Mouse (Mus musculus): ENCODE results near the gene Gm48551.

Gene Gm48551

DNA sequence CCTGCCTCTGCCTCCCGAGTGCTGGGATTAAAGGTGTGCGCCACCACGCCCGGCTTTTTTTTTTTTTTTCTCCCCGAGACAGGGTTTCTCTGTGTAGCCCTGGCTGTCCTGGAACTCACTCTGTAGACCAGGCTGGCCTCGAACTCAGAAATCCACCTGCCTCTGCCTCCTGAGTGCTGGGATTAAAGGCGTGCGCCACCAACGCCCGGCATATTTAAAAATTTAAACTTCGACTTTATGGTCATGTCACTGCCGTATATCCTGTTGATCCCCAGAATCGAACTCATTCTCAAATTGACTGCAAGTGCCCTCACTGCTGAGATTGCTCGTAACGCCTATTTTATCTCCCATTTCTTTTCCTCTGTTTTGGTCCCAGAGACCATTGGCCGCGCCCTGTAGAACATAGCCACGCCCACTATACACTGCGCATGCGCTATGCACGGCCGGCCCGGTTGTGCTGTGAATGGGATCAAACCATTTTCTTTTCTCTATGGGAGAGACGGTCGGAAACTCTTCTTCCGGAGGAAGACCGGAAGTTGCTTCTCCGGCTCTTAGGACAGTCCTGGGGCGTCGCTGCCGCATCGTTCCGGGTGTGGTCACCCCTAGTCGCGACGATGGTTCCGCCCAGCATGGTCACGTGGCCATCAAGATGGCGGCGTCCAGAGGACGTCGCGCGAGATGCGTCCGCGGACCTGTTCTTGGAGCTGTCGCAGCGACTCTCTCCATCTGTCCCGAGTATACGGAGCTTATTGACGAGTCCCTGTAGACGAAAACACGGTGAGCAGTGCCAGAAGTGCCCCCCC, at the start of gene Gm48551, which contains the start of gene Dohh:
Gm48551 (plus strand) TSS at position 665 of the 803 bp plus-strand sequence.
Dohh (plus strand) TSS at position 627 of the 803 bp plus-strand sequence.
- peak; percentile 99 for DNase-seq (ENCODE audit: low spot score in 2 of 2)

DNA sequence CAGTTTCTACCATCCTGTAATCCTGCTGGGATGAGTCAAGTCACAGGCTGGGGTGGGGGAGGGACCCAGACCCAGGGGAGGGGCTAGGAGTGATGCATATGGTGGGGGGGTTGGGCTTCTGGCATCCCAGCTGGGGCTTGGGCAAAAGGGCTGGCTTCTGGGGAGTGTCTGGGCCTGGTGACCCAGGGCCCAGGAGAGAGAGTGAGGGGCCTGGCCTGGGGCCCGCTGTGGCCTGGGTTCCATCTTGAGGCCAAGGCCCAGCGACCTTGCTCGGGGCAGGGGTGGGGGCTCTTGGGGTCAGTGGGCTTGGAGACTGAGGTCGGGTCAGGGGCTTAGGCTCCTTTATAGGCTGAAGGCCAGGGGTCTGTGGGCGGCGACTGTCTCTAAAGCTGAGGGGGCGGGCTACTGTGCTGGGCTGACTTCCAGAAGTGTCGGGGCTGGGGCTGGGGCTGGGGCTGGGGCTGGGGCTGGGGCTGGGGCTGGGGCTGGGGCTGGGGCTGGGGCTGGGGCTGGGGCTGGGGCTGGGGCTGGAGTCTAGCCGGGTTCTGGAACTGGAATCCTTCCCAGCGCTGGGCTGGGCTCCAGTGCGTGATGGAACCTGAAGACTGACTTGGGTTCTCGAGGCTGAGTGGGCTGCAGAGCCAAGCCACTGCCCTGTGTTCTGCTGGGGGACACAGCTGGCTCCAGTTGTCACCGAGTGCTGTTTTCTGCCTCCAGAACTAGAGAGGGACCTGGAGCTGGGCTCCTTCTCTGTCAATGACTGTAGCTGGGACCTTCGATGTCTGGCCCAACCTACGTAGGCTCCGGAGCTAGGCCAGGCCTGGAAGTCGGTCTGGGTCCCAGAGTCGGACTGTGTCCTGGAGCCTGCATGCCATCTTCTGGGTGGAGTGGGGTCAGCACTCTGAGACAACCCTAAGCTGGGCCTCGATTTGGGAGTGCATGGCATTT, 48.6 kb upstream of the Gm48551 start:
- DNase-seq (ENCODE audit: low spot score in 2 of 2) = no peak

DNA sequence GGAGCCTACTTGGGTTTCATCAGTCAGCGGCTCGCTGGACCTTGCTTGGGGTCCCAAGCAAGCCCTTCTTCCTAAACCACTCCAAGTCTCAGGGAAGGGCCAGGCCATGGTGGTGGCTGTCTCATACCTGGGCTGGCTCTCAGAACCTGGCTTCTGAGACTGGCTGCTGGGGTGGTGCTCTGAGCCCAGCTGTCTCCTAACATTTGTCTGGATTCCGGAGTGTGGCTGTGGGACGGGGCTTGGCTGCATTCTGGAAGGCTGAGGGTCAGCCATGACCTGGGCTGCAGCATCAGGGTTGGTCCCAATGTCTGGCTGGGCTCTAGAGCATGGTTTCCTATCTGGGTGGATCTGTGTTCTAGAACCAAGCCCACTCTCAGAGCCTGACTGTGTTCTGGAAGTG, 47.7 kb upstream of the Gm48551 start:
- DNase-seq (ENCODE audit: low spot score in 2 of 2) = no peak

DNA sequence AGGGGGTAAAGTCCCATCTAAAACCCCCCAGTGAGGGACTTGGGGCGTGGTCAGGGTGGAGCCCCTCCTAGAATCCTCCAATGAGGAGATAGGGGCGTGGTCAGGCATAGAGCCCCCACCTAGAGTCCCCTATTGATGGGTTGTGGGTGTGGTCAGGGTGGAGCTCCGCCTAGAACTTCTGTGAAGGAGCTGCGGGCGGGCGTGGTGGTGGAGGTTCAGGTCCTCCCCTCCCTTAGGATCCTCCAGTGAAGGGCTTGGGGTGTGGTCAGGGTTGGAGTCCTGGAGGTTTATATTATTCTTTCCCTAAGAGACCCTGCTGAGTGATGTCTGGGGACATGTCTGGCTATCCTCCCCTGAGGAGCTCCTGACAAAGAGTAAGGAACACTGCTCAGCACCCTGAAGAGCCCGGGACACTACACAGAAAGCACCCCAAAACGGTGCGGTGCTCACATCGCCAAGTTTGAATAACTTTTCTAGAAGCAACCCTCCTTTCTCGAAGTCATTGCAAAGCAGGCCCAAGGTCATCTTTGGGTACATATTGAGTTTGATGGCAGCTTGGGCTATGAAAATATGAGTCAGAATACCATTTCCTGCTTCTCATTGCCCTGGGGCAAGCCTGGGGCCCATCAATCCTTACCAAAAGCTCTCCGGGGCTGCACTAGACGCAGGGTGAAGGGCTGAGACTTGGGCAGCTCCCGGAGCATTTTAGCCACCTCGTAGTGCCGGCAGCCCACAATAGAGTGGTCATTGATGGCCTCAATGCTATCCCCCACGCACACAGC, 43.5 kb upstream of the Gm48551 start:
- no peak for DNase-seq (ENCODE audit: low spot score in 2 of 2)

DNA sequence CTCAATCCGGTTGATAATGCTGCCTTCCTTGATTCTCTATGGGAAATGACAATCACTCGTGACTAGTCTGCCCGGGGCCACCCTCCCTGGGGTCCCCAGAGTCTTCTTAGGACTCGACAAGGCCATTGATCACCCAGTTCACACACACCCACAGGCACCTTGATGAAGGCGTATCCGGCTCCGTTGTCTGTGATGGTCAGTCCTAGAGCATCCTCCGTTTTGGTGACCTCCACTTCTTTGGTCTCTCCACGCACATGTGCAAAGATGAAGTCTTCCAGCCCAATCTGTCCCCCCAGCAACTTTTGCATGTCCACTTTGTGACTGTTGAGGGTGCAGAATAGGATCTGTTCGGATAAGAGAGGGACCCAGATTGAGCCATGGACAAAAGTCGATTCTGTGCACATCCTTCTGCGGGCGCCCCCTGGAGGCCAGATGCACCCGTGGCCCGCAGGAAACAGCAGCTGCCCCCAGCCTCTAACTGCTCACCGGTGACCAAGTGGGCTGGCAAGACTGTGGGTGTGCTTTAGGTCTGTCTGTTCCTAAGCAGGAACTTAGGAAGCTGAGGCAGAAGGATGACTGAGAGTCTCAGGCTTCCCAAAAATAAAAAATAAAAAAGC, 42.8 kb upstream of the Gm48551 start:
- DNase-seq (ENCODE audit: low spot score in 2 of 2) = peak in 1 of 2 experiments; percentile 68

DNA sequence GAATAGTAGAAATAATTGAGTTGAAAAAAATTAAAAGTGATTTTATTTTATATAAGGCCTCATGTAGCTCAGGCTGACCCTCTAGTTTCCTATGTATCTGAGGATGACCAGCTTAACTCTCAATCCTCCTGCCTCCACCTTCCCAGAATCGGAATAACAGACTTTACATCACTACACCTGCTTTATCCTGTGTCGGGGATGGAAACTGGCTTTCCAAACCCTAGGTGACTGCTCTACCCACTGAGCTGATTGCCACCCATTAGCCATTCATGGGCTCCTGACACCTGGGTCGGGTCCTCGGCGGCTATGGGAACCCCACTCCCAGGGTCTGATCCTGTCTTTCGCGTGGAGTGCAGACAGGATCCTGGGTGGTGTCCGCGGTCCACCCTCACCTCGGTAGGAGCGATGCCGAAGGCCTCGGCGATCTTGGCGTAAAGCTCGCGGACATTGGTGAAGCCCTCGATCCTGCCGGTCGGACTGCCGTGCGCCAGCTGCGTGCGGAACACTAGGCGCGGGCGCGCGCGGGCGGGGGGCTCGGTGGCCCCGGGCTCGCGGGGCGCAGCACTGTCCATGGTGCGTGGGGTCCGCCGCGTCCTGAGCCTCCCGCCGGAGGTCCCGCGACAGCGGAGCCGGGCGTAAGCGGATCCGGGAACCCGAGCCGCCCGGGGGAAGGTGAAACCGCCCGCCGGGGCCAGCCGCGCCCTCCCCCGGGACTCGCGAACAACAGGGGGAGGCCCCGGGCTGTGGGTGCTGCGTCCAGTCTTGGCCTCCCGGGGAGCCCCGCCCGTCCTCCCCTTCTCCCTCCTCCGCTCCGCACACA, 41.4 kb upstream of the Gm48551 start, which contains the start of gene Gipc3:
Gipc3 (minus strand) TSS at position 581 of the 820 bp plus-strand sequence.
- no peak for DNase-seq (ENCODE audit: low spot score in 2 of 2)

DNA sequence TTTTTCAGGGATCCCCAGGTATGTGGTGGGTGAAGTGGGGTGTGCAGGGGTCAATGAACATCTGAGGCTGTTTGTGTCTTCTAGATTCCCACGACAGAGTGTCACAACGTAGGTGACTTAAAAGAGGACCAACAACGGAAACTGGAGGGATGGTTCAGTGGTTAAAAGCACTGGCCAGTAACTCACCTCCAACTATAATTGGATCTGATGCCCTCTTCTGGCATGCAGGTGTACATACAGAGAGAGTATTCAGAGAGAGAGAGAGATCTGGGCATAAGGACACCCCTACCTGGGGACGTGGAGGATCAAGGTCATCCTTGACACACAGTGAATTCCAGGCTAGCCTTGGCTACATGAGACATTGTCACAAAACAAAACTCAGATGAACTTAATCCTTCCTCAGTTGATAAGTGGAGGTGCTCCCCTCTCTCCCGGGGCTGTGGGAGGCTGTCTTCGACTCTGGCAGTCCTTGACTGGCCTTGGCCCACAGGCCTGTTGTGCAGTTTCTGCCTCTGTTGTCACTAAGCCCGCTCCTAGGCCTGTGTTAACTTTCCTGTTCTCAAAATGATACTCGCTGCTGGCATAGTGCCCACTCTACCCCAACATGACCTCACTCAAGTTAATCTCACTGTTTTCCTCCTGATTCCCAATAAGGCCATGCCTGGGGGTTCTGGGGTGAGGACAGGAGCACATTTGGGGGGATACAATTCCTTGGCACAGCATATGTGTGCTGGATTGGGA, 39.7 kb upstream of the Gm48551 start:
- DNase-seq (ENCODE audit: low spot score in 2 of 2) = no peak

DNA sequence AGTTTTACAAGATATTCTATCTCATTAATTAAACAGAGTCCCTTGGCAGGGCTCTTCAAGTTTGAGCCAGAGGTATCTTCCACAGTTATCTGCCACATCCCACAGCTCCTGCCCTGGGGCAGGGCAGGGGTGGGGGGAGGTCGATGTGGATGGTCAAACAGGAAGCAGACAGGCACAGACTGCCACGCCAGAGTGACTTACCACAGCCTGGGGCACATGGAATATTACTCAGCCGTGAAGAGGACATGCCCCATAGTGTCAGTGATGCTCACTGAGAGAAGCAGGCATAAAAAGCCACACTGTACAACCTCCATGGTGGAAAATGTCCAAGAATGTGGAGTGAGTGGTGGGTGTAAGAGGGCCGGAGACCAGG, 39.1 kb upstream of the Gm48551 start:
- DNase-seq (ENCODE audit: low spot score in 2 of 2) = no peak

DNA sequence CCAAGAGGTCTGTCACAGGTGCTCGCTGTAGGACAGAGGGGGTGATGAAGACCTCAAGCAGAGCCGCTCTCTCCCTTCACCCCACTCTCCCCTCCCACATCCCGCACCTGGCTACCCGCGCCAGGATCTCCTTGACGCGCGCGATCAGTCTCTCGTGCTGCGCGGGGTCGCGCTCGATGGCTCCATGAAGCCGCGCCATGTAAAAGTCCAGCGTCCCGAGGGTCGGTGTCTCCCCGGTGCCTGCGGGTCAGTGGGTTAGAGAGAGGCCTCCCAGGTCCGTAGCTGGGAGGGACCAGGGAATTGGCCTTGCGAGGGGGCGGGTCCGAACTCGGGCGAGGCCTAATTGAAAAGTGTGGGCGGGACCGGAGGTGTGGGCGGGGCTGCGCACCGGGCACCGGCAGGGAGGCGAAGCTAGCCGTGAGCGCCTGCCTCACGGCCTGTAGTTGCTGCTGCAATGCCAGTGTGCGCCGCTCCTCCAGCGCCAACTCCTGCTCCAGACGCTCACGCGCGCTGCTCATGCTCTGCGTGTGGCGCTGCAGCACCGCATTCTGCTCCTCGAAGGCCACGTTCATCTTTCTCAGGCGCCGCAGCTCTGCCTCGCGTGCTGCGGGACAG, 37.7 kb upstream of the Gm48551 start:
- DNase-seq (ENCODE audit: low spot score in 2 of 2) = peak; percentile 81 to 85

DNA sequence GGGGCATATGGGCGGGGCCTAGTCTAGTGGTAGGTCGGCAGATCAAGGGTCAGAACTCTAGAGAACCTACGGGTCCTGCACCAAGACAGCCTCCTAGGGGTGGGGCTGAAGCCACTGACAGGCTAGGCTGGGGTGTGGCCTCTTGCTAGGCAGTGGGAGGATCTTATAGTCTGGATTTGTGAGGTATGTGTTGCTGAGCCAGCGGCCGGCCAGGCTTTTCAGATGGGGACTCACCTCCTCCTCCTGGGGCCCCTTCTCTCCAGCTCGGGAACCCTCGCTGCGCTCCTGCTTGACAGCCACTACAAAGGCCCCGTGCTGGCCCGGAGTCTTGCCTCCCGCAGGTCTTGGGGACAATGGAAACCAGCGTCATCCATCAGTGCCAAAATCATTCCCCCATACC, 35.1 kb upstream of the Gm48551 start:
- no peak for DNase-seq (ENCODE audit: low spot score in 2 of 2)

DNA sequence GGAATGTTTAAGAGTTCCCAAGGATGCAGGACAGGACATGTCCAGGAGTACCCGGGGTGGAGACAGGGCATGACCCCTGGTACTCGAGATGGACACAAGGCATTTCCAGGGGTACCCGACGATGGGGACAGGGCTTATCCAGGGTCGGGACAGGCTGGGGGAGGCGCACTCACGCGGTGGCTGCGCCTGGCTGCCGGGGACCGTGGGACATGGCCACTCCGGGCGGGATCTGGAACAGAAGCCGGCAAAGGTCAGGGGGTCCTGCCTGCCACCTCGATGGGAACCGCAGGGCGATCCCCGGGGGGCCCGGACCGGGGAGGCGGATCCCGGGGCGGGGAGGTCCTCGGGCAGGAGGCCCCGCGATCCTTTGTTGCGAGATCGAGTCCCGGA, 34.3 kb upstream of the Gm48551 start:
- DNase-seq (ENCODE audit: low spot score in 2 of 2) = no peak

DNA sequence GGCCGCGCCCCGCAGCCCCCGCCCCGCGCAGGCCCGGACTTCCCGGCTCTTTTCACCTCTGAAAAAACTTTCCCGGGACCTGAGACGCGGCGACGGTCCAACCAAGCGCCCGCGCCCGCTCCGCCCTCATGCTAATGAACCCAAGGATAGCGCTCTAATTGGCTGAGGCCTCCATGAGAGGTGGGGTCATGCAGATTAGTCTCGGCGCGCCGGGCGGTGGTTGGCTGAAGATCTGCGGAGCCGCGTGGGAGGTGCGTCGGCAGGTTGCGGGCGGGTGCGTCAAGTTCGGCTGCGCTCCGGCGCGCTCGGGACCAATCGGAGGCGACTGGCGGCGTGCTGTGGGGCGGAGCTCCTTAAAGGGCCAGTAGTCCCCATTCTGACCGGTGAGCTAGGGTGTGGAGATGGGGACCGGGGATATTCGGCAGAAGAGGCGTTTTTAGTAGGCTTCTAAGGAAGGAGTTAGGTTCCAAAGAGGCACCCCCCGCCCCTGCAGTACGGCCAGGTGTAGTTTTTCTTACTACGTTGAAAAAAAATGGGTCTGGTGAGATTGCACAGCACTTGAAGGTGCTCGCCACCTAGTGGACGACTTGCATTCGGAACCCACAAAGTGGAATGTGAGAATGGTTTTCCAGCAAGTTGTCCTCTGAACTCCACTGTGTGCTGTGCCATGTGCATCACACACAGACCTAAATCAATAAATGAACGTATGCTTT, 33.8 kb upstream of the Gm48551 start, which contains the start of gene Hmg20b:
Hmg20b (minus strand) TSS at position 130 of the 713 bp plus-strand sequence.
- DNase-seq (ENCODE audit: low spot score in 2 of 2) = peak; percentile 100

DNA sequence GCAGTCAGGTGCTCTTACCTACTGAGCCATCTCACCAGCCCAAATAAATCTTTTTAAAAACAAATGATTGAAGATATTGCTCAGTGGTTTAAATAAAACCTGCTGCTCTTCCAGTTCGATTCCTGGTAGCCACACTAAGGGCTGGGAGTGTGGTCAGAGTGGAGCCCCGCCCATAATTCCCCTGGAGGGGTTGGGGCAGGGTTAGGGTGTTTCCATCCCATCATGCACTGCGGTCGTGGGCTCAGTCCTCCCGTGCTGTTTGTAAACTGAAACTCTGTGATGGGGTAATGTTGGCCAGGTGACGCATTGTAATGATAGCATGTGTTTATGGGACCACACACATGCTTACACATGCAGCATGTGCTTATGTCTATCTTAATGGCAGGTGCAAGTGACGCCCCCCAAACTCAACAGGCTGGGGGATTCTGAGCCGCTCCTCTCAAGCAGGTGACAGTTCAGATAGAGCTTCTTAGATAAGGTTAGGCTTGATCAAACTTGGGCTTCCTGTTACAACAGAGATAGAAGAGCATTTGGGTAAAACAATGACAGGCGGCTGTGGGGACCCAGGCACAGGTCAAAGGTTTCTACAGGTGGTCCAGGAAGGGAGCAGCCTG, 32.5 kb upstream of the Gm48551 start:
- no peak for DNase-seq (ENCODE audit: low spot score in 2 of 2)

DNA sequence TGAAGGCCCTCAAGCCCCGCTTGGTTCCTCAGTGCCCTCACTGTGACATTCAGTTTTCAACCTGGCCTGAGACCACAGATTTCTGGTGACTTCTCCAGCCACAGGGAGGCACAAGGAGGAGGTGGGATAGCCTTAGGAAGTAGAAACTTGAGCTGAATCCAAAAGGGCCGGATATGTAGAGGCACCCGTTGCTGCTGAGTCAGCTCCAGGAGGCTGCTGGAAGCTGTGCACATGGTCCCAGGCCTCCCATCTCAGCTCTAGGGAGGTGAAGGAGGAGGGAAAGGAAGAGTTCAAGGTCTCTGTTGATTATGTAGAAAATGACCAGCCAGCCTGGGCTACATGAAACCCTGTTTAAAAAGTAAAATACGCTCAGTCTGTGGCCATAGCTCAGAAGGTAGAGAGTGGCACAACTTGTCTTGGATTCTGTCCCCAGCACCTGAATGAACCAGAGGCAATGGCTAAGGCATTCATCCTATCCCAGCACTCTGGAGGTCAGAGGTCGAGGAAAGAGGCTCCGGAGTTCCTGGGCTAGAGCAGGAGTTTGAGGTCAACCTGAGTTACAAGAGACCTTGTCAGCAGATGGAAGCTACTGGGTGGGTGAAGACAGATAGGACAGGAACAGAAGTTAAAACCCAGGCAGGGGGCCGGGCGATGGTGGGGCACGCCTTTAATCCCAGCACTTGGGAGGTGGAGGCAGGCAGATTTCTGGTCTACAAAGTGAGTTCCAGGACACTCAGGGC, 29.4 kb upstream of the Gm48551 start:
- peak in 1 of 2 experiments; percentile 34 for DNase-seq (ENCODE audit: low spot score in 2 of 2)

DNA sequence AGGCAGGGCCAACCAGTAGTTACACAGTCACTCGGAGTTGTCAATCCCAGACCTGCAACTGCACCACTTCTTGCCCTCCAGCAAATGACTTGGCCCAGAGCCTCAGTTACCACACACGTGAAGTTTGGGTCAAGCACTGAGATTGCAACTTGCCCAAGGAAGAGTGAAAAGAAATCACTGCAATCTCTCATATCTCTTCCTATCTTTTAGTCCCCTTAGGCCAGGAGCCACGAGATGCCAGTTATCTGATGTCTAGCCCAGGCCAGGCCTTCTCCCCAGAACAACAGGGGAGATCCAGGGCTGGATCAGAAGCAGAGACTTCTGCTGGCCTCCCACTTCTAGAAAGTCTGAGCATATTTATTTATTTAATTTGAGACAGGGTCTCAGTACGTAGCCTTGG, 28.7 kb upstream of the Gm48551 start:
- no peak for DNase-seq (ENCODE audit: low spot score in 2 of 2)

DNA sequence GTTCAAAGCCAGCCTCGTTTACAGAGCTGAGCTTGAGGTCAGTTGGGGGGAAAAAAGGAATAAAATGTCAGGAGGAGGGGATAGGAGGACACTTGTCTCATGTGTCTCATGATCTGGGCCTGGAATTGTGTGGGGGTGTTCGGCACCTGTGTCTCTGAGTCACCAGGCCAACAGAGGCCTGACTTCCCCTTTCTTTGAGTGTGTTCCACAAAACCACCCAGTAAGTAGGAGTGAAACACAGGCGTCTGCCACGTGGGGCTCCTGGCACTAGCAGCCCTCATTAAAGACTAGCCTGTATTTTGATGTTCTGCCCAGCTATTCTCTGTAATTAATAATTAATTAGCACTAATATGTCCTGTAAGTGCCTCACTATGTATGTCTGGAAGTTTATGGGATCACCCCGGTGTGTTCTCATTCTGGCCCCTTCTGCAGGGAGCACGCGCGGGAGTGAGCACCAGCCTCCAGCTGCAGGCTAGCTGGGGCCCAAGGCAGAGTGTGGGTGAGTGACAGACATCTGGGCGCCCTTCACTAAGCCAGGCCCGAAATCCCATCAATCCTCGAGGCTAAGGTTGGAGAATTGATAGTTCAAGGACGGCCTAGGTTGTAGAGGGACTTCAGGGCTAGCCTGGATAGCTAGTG, 27.8 kb upstream of the Gm48551 start:
- peak in 1 of 2 experiments; percentile 52 for DNase-seq (ENCODE audit: low spot score in 2 of 2)

Data from right cerebral cortex, postnatal 10 days (tissue).